Mouse (Mus musculus): ENCODE results near the gene Gm28036.
"Not testable (repeated sequence)": the region's sequence is repeated elsewhere in the genome, so short reads cannot be mapped to it uniquely, and the experiment has no call there.

Gm28036 gene

DNA sequence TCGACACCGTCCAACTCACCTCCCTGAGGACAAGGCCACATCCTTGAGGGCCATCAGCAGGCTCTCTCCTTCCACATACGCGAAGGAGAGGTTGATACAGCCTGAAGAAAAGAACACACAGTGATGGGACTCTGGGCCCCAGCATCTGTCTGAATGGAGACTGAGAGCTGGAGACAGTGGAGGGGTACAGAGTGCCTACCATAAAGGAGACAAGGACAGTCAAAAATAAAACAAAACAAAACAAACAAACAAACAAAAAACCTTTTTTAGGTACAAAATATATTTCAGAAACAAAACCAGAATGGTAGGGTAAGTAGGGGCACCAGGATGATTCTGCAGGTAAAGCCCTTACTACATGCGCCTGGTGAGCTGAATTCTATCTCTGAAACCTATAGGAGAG, at the start of gene Gm28036:
TSS of gene Gm28036 (minus strand) at position 101 of the 400 bp plus-strand sequence.
- DNase-seq (ENCODE audit: low spot score), result no peak

GRCm38 (mm10) chr2:156166557-156166956, 39.7 kb upstream of the Gm28036 start:
- DNase-seq (ENCODE audit: low spot score), result no peak

GRCm38 (mm10) chr2:156165478-156165877, 38.6 kb upstream of the Gm28036 start:
- DNase-seq (ENCODE audit: low spot score), result no peak

DNA sequence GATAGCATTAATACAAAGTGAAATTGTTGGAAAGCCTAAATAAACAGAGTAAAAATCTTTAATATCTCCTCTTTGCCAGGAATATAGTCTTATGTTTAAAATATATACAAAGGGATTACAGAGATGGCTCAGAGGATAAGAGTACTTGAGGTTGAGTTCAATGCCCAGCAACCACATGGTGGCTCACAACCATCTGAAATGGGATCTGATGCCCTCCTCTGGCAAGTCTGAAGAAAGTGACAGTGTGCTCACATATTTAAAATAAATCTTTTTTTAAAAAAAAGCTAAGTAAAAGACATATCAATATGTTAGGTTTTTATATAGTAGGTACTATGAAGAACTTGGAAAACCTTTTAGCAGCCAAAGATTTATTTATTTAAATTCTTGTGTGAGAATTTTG, 24.6 kb upstream of the Gm28036 start:
- DNase-seq (ENCODE audit: low spot score), result no peak

- no peak for DNase-seq (ENCODE audit: low spot score)
These were observed 20.5 kb upstream of the Gm28036 start for GRCm38 (mm10) chr2:156147316-156147915.

DNA sequence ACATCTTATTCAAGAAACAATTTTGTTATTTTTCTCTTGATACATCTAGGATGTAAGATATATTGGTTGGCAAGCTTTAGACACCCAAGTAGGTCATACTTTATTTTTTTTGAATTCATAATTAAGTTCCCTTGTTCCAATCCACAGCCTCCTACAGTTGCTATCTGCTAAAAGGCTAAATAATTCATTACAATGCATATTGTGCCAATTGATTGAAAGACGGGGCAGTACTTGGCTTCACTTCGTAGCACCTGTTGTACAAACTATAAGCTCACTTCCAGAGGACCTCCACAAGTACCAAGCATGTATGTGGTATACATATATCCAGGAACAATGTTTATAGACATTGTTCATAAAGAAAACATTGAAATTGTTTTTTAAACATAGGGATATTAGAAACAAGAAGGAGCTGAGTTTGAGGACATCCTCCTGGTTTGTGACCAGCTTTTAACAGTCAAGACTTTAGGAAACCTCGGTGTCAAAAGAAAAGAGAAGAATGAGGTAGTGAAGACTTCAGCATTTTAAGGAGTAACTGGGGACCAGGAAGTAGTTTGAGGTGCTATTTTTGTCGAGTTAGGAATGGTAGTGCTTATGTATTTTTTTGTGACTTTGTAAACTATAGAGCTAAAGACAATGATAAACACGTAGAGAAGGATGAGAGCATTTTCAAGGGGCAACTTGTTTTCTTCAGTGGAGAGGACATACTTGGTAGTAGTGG, 19.5 kb upstream of the Gm28036 start:
- DNase-seq (ENCODE audit: low spot score), result no peak

DNA sequence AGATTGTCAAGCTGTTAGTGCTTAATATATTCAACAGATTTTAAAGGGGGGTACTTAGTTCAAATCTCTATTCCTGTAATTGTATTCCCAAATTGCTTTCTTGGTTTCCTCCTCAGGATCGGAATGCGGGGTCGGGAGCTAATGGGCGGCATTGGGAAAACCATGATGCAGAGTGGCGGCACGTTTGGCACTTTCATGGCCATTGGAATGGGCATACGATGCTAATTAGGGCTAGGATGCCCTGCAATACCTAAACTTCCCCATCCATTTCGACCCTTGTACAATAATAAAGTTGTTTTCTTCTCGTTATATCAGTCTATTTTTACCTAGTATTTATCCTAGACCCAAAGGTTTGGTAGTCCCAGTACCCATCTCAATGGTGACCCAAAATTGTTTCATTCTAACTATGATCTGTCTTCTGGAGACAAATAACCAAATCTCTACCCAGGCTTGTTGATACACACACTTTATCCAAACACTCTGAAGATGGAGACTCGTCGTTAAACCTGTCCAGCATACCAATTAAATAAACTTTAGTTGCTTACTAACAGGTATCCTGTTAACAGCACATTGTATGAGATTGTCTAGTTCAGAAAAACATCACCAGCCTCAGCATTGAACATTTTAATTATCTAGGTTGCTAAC, 18.7 kb upstream of the Gm28036 start:
- DNase-seq (ENCODE audit: low spot score), result no peak

GRCm38 (mm10) chr2:156143953-156144724, 17.2 kb upstream of the Gm28036 start, which contains the start of the genes Romo1 and Nfs1:
Gene Romo1, plus strand, starts transcription at chr2:156144039.
Gene Nfs1, minus strand, starts transcription at chr2:156144186.
- DNase-seq (ENCODE audit: low spot score), result peak; percentile 93

DNA sequence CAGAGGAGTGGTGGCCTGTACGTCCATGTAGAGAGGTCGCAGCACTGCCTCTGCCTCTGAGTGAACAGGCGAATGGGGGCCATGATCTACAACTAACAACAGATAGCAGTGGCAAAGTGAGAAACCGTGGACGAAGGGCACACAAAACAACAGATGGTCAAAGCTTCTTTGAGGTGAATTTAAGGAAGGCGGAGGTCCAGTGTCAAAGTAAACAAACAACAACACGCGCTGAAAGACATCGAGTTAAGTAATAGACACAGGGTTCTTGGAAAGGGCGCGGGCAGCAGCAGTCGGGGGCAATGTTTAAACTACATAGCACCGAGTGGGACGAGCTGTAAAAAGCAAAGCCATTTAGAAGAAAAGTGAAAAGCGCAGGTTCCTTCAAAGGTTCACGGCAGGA, 16.5 kb upstream of the Gm28036 start:
- DNase-seq (ENCODE audit: low spot score), result no peak

GRCm38 (mm10) chr2:156142820-156143219, 15.9 kb upstream of the Gm28036 start:
- DNase-seq (ENCODE audit: low spot score), result no peak

GRCm38 (mm10) chr2:156135695-156136094, 8.8 kb upstream of the Gm28036 start:
- DNase-seq (ENCODE audit: low spot score), result no peak

DNA sequence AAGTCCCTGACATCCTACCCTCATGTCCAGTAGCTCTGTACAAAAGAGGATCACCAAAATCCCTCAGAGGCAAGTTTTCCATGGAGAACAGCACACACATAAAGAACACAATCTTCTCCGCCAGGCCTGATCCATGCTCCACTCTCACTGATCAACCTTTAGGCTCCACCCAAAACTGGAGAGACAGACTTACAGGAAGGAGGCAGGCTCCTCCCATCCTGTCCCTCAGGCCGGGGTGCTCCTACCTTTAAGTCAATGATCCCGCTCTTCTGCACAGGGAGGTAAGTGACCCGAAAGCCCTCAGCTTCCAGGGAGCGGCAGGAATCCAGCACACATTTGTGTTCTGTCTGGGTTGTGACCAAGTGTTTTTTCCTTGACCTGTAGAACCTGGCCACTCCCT, 7.3 kb upstream of the Gm28036 start:
- DNase-seq (ENCODE audit: low spot score), result no peak

GRCm38 (mm10) chr2:156123731-156124130, 3.2 kb downstream of the Gm28036 start:
- DNase-seq (ENCODE audit: low spot score), result no peak

- no peak for DNase-seq (ENCODE audit: low spot score)
These were observed 7.3 kb downstream of the Gm28036 start for GRCm38 (mm10) chr2:156119566-156119965.

- not testable (repeated sequence) for DNase-seq (ENCODE audit: low spot score)
These were observed 14.8 kb downstream of the Gm28036 start for GRCm38 (mm10) chr2:156112080-156112423.

DNA sequence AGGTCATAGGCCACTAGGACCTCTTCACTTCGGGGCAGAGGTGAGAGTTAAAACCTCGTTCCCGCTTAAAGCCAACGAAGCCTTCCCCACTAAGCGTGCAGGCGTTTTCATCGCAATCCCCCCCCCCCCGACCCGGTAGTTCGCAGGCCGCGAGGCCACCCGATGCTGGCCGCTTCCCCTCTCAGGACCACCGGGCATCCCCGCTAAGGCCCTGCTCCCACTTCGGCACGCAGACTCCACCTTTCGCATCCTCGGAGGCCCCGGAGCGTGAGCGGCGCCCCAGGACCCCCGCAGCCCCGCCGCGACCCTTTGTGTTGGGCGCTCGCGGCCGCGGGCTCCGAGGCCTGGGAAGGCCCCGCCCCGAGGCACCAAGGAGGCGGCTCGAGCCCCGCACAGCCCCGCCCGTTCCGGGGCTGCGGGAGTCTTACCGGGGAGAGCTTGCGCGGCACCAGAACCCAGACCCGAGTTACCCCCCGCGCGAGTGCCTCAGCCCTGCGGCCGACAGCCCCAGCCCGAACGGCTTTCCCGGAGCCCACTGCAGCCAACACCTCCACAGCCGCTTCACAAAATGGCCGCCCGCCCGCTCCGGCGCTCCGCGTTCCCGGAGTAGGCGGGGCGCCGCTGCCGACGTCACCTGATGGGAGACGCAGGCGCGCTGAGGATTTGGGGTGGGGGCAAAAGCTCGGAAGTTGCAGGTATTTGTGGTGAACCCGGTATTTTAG, 15.4 kb downstream of the Gm28036 start, which contains the start of the genes Cpne1 and Rbm12:
TSS of gene Cpne1 (minus strand) at position 608 of the 722 bp plus-strand sequence.
TSS of gene Rbm12 (minus strand) at position 621 of the 722 bp plus-strand sequence.
- DNase-seq (ENCODE audit: low spot score), result peak; percentile 94

DNA sequence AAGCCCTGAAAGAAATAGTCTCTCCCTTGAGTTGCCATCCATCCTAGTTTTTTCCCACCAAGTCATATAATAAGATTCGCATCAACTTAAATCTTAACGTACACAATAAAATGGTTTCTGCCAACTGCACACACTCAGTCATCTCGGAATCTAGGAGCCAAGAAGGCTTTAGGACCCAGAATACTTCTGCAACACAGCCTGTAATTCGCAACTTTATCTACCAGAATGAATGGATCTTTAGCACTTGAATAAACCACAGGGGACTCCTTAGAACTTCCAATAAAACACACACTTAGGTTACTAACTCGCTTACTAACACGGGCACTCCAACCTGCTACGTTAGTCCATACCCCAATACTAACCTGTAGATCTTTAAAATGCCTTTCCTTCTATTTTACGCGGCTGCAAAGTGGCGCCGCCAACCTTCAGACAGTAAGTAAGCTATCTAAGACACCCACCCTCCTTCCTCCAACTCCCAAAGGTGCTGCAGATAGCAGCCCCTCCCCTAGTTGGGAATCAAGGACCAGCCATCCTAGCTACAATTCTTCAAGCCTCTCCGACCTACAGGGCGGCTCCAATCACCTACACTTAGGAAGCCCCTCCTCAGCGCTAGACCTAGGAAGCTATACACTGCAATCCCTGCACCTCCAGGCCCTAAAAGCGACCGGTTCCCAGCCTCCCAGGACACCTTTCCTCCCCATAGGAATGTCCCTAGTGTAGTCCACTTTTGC, 16.1 kb downstream of the Gm28036 start:
- peak; percentile 10 for DNase-seq (ENCODE audit: low spot score)

DNA sequence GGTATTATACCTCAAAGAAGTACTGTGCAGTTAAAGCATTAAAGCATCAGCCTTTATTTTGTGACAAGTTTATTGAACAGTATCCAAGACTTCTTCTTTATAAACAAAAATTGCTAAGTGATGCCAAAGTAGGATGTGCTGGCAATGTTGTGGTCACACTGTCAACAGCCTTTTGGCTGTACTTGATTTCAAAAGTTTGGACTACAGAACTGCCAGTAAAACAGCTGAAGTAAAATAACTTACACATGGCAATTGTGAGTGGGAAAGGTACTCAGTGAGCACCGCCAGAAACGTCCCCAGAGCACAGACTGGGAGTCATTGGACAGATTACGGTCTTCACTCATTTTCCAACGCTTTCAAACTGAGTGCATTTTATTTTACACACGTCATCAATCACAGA, 35.0 kb downstream of the Gm28036 start:
- DNase-seq (ENCODE audit: low spot score), result no peak

GRCm38 (mm10) chr2:156089799-156090198, 37.1 kb downstream of the Gm28036 start:
- DNase-seq (ENCODE audit: low spot score), result no peak

- no peak for DNase-seq (ENCODE audit: low spot score)
These were observed 39.3 kb downstream of the Gm28036 start for GRCm38 (mm10) chr2:156087391-156088110.
